Mouse (Mus musculus) testis, adult 2 months (tissue): ENCODE data around the gene Map3k1.

Source experiments
- CTCF ChIP-seq: fragments of 200-500 bp; IDR thresholded peaks from 2 replicates; pipeline ENCODE4 v1.5.1; 2012; ENCODE audit warnings: low read depth, mild to moderate bottlenecking, inconsistent platforms, low read length, moderate library complexity; ENCODE audit not compliant: control insufficient read depth, insufficient read depth, insufficient replicate concordance
- POLR2A ChIP-seq: fragments of 200-500 bp; IDR thresholded peaks from 2 replicates; pipeline ENCODE4 v1.6.1; 2012; ENCODE audit warnings: low read depth, mild to moderate bottlenecking, inconsistent platforms, low read length, moderate library complexity; ENCODE audit not compliant: control insufficient read depth

GRCm38 (mm10) chr13:111808637-111809465 lies at the start of gene Map3k1:
- TF ChIP-seq CTCF, result no peak
- TF ChIP-seq POLR2A, result no peak; the same call in 1 of the 2 replicates
